In genomic region chr2:30772581-30773312, GRCm38 (mm10) we compare ENCODE assay signal across 8 mouse cellular contexts. TPM values are rescaled to one million over a fixed set of nuclear protein-coding genes. Genes with fewer than 3 reads are reported as not detected.
A peak's percentile ranks its signal among the peaks of the same experiment; 100 is the strongest.
DNase-seq lines count a peak whose midpoint lies in the region; ATAC-seq lines count a peak whose summit lies in the region.

No protein-coding gene starts in this region.

- H3K27me3 ChIP-seq in midbrain, embryonic 10.5 days (ENCODE audit: low read depth, poor library complexity, severe bottlenecking) = peaks cover 9% of the 10 kb centered on the region; the same call in 1 of the 2 replicates
- H3K27me3 ChIP-seq in midbrain, embryonic 16.5 days (ENCODE audit: control insufficient read depth, insufficient read depth, low read depth, low read length) = no peaks in the 10 kb centered on the region
- H3K27me3 ChIP-seq in forebrain, embryonic 11.5 days (ENCODE audit: control insufficient read depth, insufficient read depth, low read length) = no peaks in the 10 kb centered on the region
- no peaks in the 10 kb centered on the region for H3K27me3 ChIP-seq in hindbrain, embryonic 15.5 days
- 0 out of 2 replicates have a peak, but pooled peaks cover 4% of the 10 kb centered on the region for H3K27me3 ChIP-seq in liver, embryonic 15.5 days
- no peaks in the 10 kb centered on the region for H3K27me3 ChIP-seq in stomach, embryonic 15.5 days (replicated peaks)

- peak overlapping the region; percentile 59; the same call in 1 of the 2 replicates for H3K4me3 ChIP-seq in midbrain, embryonic 10.5 days
- H3K4me3 ChIP-seq in midbrain, embryonic 16.5 days (ENCODE audit: low read depth, low read length) = no peak overlapping the region
- no peak overlapping the region for H3K4me3 ChIP-seq in forebrain, embryonic 11.5 days (ENCODE audit: low read depth, low read length)
- H3K4me3 ChIP-seq in hindbrain, embryonic 15.5 days = no peak overlapping the region
- H3K4me3 ChIP-seq in liver, embryonic 15.5 days (replicated peaks) = peak overlapping the region; percentile 72
- H3K4me3 ChIP-seq in stomach, embryonic 15.5 days (replicated peaks) = no peak overlapping the region

- H3K4me2 ChIP-seq in midbrain, embryonic 16.5 days (ENCODE audit: low read length) = no peak overlapping the region
- no peak overlapping the region for H3K4me2 ChIP-seq in forebrain, embryonic 11.5 days (ENCODE audit: low read depth, low read length, severe bottlenecking)
- H3K4me2 ChIP-seq in hindbrain, embryonic 15.5 days = no peak overlapping the region
- H3K4me2 ChIP-seq in liver, embryonic 15.5 days = peak overlapping the region; percentile 100
- H3K4me2 ChIP-seq in stomach, embryonic 15.5 days = 0 out of 2 replicates have a peak overlapping the region, but pooled peaks have one; percentile 8

- peak; percentile 56 for DNase-seq in midbrain, embryonic 10.5 days (ENCODE audit: low spot score)
- no peak for DNase-seq in forebrain, embryonic 11.5 days (ENCODE audit: low spot score)
- no peak for DNase-seq in frontal cortex, postnatal 10 days (ENCODE audit: low spot score in 2 of 2)

- H3K4me1 ChIP-seq in midbrain, embryonic 10.5 days = peaks cover 80% of the 10 kb centered on the region
- H3K4me1 ChIP-seq in midbrain, embryonic 16.5 days (ENCODE audit: control insufficient read depth, insufficient read depth, low read length) = peaks cover 18% of the 10 kb centered on the region
- peaks cover 16% of the 10 kb centered on the region for H3K4me1 ChIP-seq in forebrain, embryonic 11.5 days (replicated peaks; ENCODE audit: control insufficient read depth, insufficient read depth, low read length)
- H3K4me1 ChIP-seq in hindbrain, embryonic 15.5 days (replicated peaks) = peaks cover 31% of the 10 kb centered on the region
- H3K4me1 ChIP-seq in liver, embryonic 15.5 days (replicated peaks) = peaks cover 76% of the 10 kb centered on the region
- H3K4me1 ChIP-seq in stomach, embryonic 15.5 days = peaks cover 22% of the 10 kb centered on the region

- no peak overlapping the region for H3K9ac ChIP-seq in midbrain, embryonic 16.5 days (ENCODE audit: low read depth, low read length)
- no peak overlapping the region for H3K9ac ChIP-seq in forebrain, embryonic 11.5 days (ENCODE audit: low read length)
- H3K9ac ChIP-seq in hindbrain, embryonic 15.5 days = no peak overlapping the region
- H3K9ac ChIP-seq in liver, embryonic 15.5 days = peak overlapping the region; percentile 81
- H3K9ac ChIP-seq in stomach, embryonic 15.5 days = no peak overlapping the region

- peak overlapping the region; percentile 90 for H3K27ac ChIP-seq in midbrain, embryonic 10.5 days (replicated peaks)
- no peak overlapping the region for H3K27ac ChIP-seq in midbrain, embryonic 16.5 days (ENCODE audit: low read length)
- peak overlapping the region; percentile 76 for H3K27ac ChIP-seq in forebrain, embryonic 11.5 days (ENCODE audit: low read depth, low read length)
- H3K27ac ChIP-seq in hindbrain, embryonic 15.5 days (replicated peaks) = peak overlapping the region; percentile 84
- H3K27ac ChIP-seq in liver, embryonic 15.5 days (replicated peaks) = peak overlapping the region; percentile 99
- H3K27ac ChIP-seq in stomach, embryonic 15.5 days = peak overlapping the region; percentile 86; the same call in 1 of the 2 replicates

- no peak for ATAC-seq in midbrain, embryonic 16.5 days
- peak; percentile 34; the same call in 1 of the 2 replicates for ATAC-seq in forebrain, embryonic 11.5 days (replicated peaks; ENCODE audit: low FRiP score)
- no peak for ATAC-seq in hindbrain, embryonic 15.5 days (ENCODE audit: low FRiP score, low read depth)
- ATAC-seq in liver, embryonic 15.5 days (ENCODE audit: insufficient read depth) = peak; percentile 47
- peak; percentile 32; the same call in 1 of the 2 replicates for ATAC-seq in stomach, embryonic 15.5 days (ENCODE audit: insufficient read depth, low FRiP score, low read depth)
- ATAC-seq in frontal cortex, adult (ENCODE audit: low TSS enrichment) = no peak

- H3K9me3 ChIP-seq in midbrain, embryonic 10.5 days (replicated peaks) = no peaks in the 10 kb centered on the region
- no peaks in the 10 kb centered on the region for H3K9me3 ChIP-seq in midbrain, embryonic 16.5 days (replicated peaks; ENCODE audit: control insufficient read depth, low read length, poor library complexity, severe bottlenecking)
- H3K9me3 ChIP-seq in forebrain, embryonic 11.5 days (ENCODE audit: control insufficient read depth, low read length) = no peaks in the 10 kb centered on the region
- H3K9me3 ChIP-seq in hindbrain, embryonic 15.5 days = no peaks in the 10 kb centered on the region
- no peaks in the 10 kb centered on the region for H3K9me3 ChIP-seq in liver, embryonic 15.5 days (replicated peaks)
- H3K9me3 ChIP-seq in stomach, embryonic 15.5 days = no peaks in the 10 kb centered on the region

- H3K36me3 ChIP-seq in midbrain, embryonic 10.5 days = no peaks in the 10 kb centered on the region
- no peaks in the 10 kb centered on the region for H3K36me3 ChIP-seq in midbrain, embryonic 16.5 days (ENCODE audit: control insufficient read depth, insufficient read depth, low read length)
- no peaks in the 10 kb centered on the region for H3K36me3 ChIP-seq in forebrain, embryonic 11.5 days (ENCODE audit: control insufficient read depth, insufficient read depth, low read length)
- no peaks in the 10 kb centered on the region for H3K36me3 ChIP-seq in hindbrain, embryonic 15.5 days
- H3K36me3 ChIP-seq in liver, embryonic 15.5 days (replicated peaks) = no peaks in the 10 kb centered on the region
- H3K36me3 ChIP-seq in stomach, embryonic 15.5 days = no peaks in the 10 kb centered on the region

- WGBS in midbrain, embryonic 10.5 days = 44% methylated on average over 15 of the region's 15 CpGs
- WGBS in midbrain, embryonic 16.5 days = 39% methylated on average over 15 of the region's 15 CpGs
- 39% methylated on average over 15 of the region's 15 CpGs for WGBS in forebrain, embryonic 11.5 days
- WGBS in hindbrain, embryonic 15.5 days = 43% methylated on average over 15 of the region's 15 CpGs
- WGBS in liver, embryonic 15.5 days (ENCODE audit: insufficient replicate concordance) = 12% methylated on average over 15 of the region's 15 CpGs
- 43% methylated on average over 14 of the region's 15 CpGs for WGBS in stomach, embryonic 15.5 days

RNA-seq across cellular contexts. Expression of gene 1700001O22Rik, which starts 30.7 kb away (rescaled TPM):
- polyA plus RNA-seq in midbrain, embryonic 10.5 days (2016; fragmentation: Nextera tagmentation; extraction: Ambion mirVana) = 3.5 and 4.0 TPM in 2 replicates
- 0.99 and 2.1 TPM in 2 replicates for polyA plus RNA-seq in midbrain, embryonic 16.5 days (2015; fragmentation: Nextera tagmentation; extraction: Ambion mirVana)
- 4.2 and 4.6 TPM in 2 replicates for polyA plus RNA-seq in forebrain, embryonic 11.5 days (2014; fragmentation: Nextera tagmentation; extraction: Ambion mirVana)
- 1.3 and 1.8 TPM in 2 replicates for polyA plus RNA-seq in hindbrain, embryonic 15.5 days (2015; fragmentation: Nextera tagmentation; extraction: Ambion mirVana)
- polyA plus RNA-seq in liver, embryonic 15.5 days (2015; fragmentation: Nextera tagmentation; extraction: Ambion mirVana) = not detected in 2 replicates
- 2.8 and 2.9 TPM in 2 replicates for polyA plus RNA-seq in stomach, embryonic 15.5 days (2015; fragmentation: Nextera tagmentation; extraction: Ambion mirVana)

RNA-seq across cellular contexts. Expression of gene Ntmt1, which starts 34.9 kb away (rescaled TPM):
- polyA plus RNA-seq in midbrain, embryonic 10.5 days (2016; fragmentation: Nextera tagmentation; extraction: Ambion mirVana) = 126 and 127 TPM in 2 replicates
- 105 and 109 TPM in 2 replicates for polyA plus RNA-seq in midbrain, embryonic 16.5 days (2015; fragmentation: Nextera tagmentation; extraction: Ambion mirVana)
- 102 and 118 TPM in 2 replicates for polyA plus RNA-seq in forebrain, embryonic 11.5 days (2014; fragmentation: Nextera tagmentation; extraction: Ambion mirVana)
- polyA plus RNA-seq in hindbrain, embryonic 15.5 days (2015; fragmentation: Nextera tagmentation; extraction: Ambion mirVana) = 99.8 and 110 TPM in 2 replicates
- polyA plus RNA-seq in liver, embryonic 15.5 days (2015; fragmentation: Nextera tagmentation; extraction: Ambion mirVana) = 26.0 and 27.5 TPM in 2 replicates
- 78.8 and 82.3 TPM in 2 replicates for polyA plus RNA-seq in stomach, embryonic 15.5 days (2015; fragmentation: Nextera tagmentation; extraction: Ambion mirVana)

RNA-seq across cellular contexts. Expression of gene Asb6, which starts 57.4 kb away (rescaled TPM):
- polyA plus RNA-seq in midbrain, embryonic 10.5 days (2016; fragmentation: Nextera tagmentation; extraction: Ambion mirVana) = 43.9 and 45.8 TPM in 2 replicates
- 41.7 and 48.0 TPM in 2 replicates for polyA plus RNA-seq in midbrain, embryonic 16.5 days (2015; fragmentation: Nextera tagmentation; extraction: Ambion mirVana)
- polyA plus RNA-seq in forebrain, embryonic 11.5 days (2014; fragmentation: Nextera tagmentation; extraction: Ambion mirVana) = 41.9 and 42.5 TPM in 2 replicates
- 43.3 and 44.5 TPM in 2 replicates for polyA plus RNA-seq in hindbrain, embryonic 15.5 days (2015; fragmentation: Nextera tagmentation; extraction: Ambion mirVana)
- 30.0 and 35.0 TPM in 2 replicates for polyA plus RNA-seq in liver, embryonic 15.5 days (2015; fragmentation: Nextera tagmentation; extraction: Ambion mirVana)
- 29.5 and 30.1 TPM in 2 replicates for polyA plus RNA-seq in stomach, embryonic 15.5 days (2015; fragmentation: Nextera tagmentation; extraction: Ambion mirVana)

Comparison
In these comparisons a context has a peak if more than half of its experiments do, and no peak if none do; other contexts are left out.
1. H3K4me3 ChIP-seq: peak in midbrain, embryonic 10.5 days (single experiment) and liver, embryonic 15.5 days (single experiment); none in midbrain, embryonic 16.5 days (single experiment), forebrain, embryonic 11.5 days (single experiment), hindbrain, embryonic 15.5 days (single experiment) and stomach, embryonic 15.5 days (single experiment).
2. ATAC-seq: peak in forebrain, embryonic 11.5 days (single experiment), liver, embryonic 15.5 days (single experiment) and stomach, embryonic 15.5 days (single experiment); none in midbrain, embryonic 16.5 days (single experiment), hindbrain, embryonic 15.5 days (single experiment) and frontal cortex, adult (single experiment).
3. H3K4me2 ChIP-seq: peak in liver, embryonic 15.5 days (single experiment) and stomach, embryonic 15.5 days (single experiment); none in midbrain, embryonic 16.5 days (single experiment), forebrain, embryonic 11.5 days (single experiment) and hindbrain, embryonic 15.5 days (single experiment).